In genomic region chr15:51320366-51320894, GRCm38 (mm10) we compare ENCODE assay signal across 23 mouse cellular contexts.
DNase-seq lines count a peak whose midpoint lies in the region; ATAC-seq and TF ChIP-seq lines count a peak whose summit lies in the region.
"Had no signal": no experiment of that assay in that cellular context is flagged by ENCODE, and none has a peak within 500 bp of the region (broad histone marks: within the 10 kb centered on the region; RNA-seq: fewer than 3 reads in every experiment).

No protein-coding gene starts in this region.

- no peaks in the 10 kb centered on the region for H3K79me3 ChIP-seq in C2C12 (ENCODE audit: low read depth)

- H3ac ChIP-seq in C2C12 (ENCODE audit: control insufficient read depth, insufficient read length, low read depth): no peak overlapping the region

- no peaks in the 10 kb centered on the region for H3K4me1 ChIP-seq in heart, embryonic 11.5 days (ENCODE audit: control insufficient read depth, insufficient read depth, low read length)
- H3K4me1 ChIP-seq: forebrain, embryonic 10.5 days; hindbrain, embryonic 13.5 days; liver, embryonic 13.5 days; neural tube, embryonic 12.5 days had no signal

- no peak overlapping the region for H3K27ac ChIP-seq in heart, embryonic 11.5 days (ENCODE audit: low read depth, low read length)
- H3K27ac ChIP-seq: embryonic facial prominence, embryonic 15.5 days; forebrain, embryonic 10.5 days; hindbrain, embryonic 13.5 days; limb, embryonic 12.5 days; liver, embryonic 13.5 days; neural tube, embryonic 12.5 days had no signal

- no peak overlapping the region for H3K9ac ChIP-seq in heart, embryonic 11.5 days (ENCODE audit: low read depth, low read length)
- H3K9ac ChIP-seq: embryonic facial prominence, embryonic 15.5 days; hindbrain, embryonic 13.5 days; limb, embryonic 12.5 days; liver, embryonic 13.5 days; lung, embryonic 14.5 days; neural tube, embryonic 12.5 days had no signal

- no peak for TF ChIP-seq CTCF in C2C12 (IDR thresholded peaks at IDR 0.05; ENCODE audit: control insufficient read depth, insufficient read depth, insufficient read length)

- ATAC-seq in heart, embryonic 11.5 days (replicated peaks; ENCODE audit: insufficient number of reproducible peaks, low FRiP score, low TSS enrichment): no peak

- 68% methylated on average over 10 of the region's 10 CpGs for WGBS in heart, embryonic 11.5 days (ENCODE audit: insufficient replicate concordance)

- H3K79me2 ChIP-seq in C2C12 (ENCODE audit: control insufficient read depth, insufficient read depth): no peaks in the 10 kb centered on the region

- H3K4me2 ChIP-seq in heart, embryonic 11.5 days: no peak overlapping the region
- H3K4me2 ChIP-seq: embryonic facial prominence, embryonic 15.5 days; hindbrain, embryonic 13.5 days; limb, embryonic 12.5 days; liver, embryonic 13.5 days; lung, embryonic 14.5 days; neural tube, embryonic 12.5 days had no signal

- intact Hi-C loops in heart, postnatal 36 days (cut with DNase I): no loop called here

- no peak overlapping the region for H3K4me3 ChIP-seq in heart, embryonic 11.5 days (ENCODE audit: low read depth, low read length)
- no peak overlapping the region for H3K4me3 ChIP-seq in C2C12 (ENCODE audit: insufficient read depth, poor library complexity, severe bottlenecking)
- H3K4me3 ChIP-seq: embryonic facial prominence, embryonic 15.5 days; forebrain, embryonic 10.5 days; hindbrain, embryonic 13.5 days; limb, embryonic 12.5 days; liver, embryonic 13.5 days; neural tube, embryonic 12.5 days had no signal

- DNase-seq in heart, adult 18-20 months: peak; percentile 38 to 46
- DNase-seq in gastrocnemius, adult 8-10 months (ENCODE audit: low spot score in 2 of 2): peak; percentile 17 to 23
- peak; percentile 12 to 13 for DNase-seq in heart, postnatal 36 days
- DNase-seq in layer of hippocampus, adult 9-11 months: no peak
- no peak for DNase-seq in T-cell, adult 2 months (ENCODE audit: low spot score)
- DNase-seq in cerebellum, postnatal 25 days: no peak
- DNase-seq: cerebellum, adult 11 months; kidney, adult 9 months; kidney, postnatal 25 days; liver, embryonic 13.5 days; lung, embryonic 14.5 days; lung, postnatal 36 days; right cerebral cortex, adult 18-20 months; spleen, adult 18-20 months; thymus, adult 18-20 months; thymus, postnatal 4 days had no signal

- no peaks in the 10 kb centered on the region for H3K36me3 ChIP-seq in heart, embryonic 11.5 days (ENCODE audit: control insufficient read depth, insufficient read depth, low read length)
- H3K36me3 ChIP-seq in C2C12 (ENCODE audit: control insufficient read depth, insufficient read depth): no peaks in the 10 kb centered on the region
- H3K36me3 ChIP-seq: embryonic facial prominence, embryonic 15.5 days; forebrain, embryonic 10.5 days; hindbrain, embryonic 13.5 days; limb, embryonic 12.5 days; liver, embryonic 13.5 days; neural tube, embryonic 12.5 days had no signal

- no peaks in the 10 kb centered on the region for H3K9me3 ChIP-seq in heart, embryonic 11.5 days (replicated peaks; ENCODE audit: control insufficient read depth, low read length)
- H3K9me3 ChIP-seq: embryonic facial prominence, embryonic 15.5 days; forebrain, embryonic 10.5 days; hindbrain, embryonic 13.5 days; limb, embryonic 12.5 days; liver, embryonic 13.5 days; neural tube, embryonic 12.5 days had no signal

- H3K27me3 ChIP-seq in heart, embryonic 11.5 days (ENCODE audit: control insufficient read depth, insufficient read depth, low read length): no peaks in the 10 kb centered on the region
- no peaks in the 10 kb centered on the region for H3K27me3 ChIP-seq in C2C12 (ENCODE audit: control insufficient read depth, insufficient read depth, insufficient read length)
- H3K27me3 ChIP-seq: embryonic facial prominence, embryonic 15.5 days; hindbrain, embryonic 13.5 days; liver, embryonic 13.5 days; neural tube, embryonic 12.5 days had no signal

TF ChIP-seq in C2C12, 6 proteins besides CTCF, POLR2A, EP300 and RAD21:
- TF ChIP-seq USF1 (IDR thresholded peaks at IDR 0.05; ENCODE audit: low read depth): no peak
- TF ChIP-seq MYOD1 (IDR thresholded peaks at IDR 0.05; ENCODE audit: control insufficient read depth, insufficient read length, low read depth): peak; percentile 49

Comparison
In these comparisons a context has a peak if more than half of its experiments do, and no peak if none do; other contexts are left out.
1. DNase-seq: peak in heart, adult 18-20 months (2 of 2), gastrocnemius, adult 8-10 months (2 of 2) and heart, postnatal 36 days (2 of 2); none in layer of hippocampus, adult 9-11 months (single experiment), T-cell, adult 2 months (single experiment) and cerebellum, postnatal 25 days (0 of 2).